Mouse (Mus musculus) central nervous system, embryonic 14 days (tissue): ENCODE data around the gene Hsd3b2. TPM values are rescaled to one million over a fixed set of nuclear protein-coding genes. Genes with fewer than 3 reads are reported as not detected.

Source experiments
- polyA plus RNA-seq: library from polyadenylated mRNA; depleted of rRNA; stranded (reverse); fragments of >200 nt; gene quantifications from 2 replicates; pipeline ENCODE4 v1.2.3, GENCODE M21; 2012; rRNA removed

Hsd3b2 gene
- polyA plus RNA-seq, result 0.03 and 0.04 TPM in 2 replicates

DNA sequence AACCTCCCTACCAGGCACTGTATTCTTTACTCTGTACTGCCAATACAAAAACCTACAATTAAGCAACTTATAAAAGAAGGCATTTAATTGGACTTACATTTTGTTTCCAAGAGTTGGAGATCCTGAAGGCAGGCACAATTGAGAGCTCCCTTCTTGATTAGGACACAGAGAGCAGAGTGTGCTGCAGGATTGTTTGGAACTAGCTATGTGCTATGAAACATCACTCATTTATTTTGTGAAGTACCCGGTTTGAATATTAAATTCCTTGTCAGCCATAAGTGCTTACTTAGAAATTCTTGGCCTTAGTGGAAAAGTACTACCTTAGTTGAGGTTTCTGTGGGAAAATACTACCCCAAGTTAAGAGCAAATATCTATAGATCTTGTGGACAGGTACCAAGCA, at the start of gene Hsd3b2:
Gene Hsd3b2, minus strand, starts transcription at position 168 of the 400 bp plus-strand sequence.

Other genes starting within 250 kb of the Hsd3b2 start
- gene Hsd3b4, start 214.0 kb downstream of the Hsd3b2 start, polyA plus RNA-seq, result not detected in 2 replicates
- gene Gm10681, start 135.7 kb downstream of the Hsd3b2 start, polyA plus RNA-seq, result not detected in 2 replicates
- not detected in 2 replicates for gene Hsd3b5, start 94.3 kb downstream of the Hsd3b2 start, polyA plus RNA-seq
- not detected in 2 replicates for gene Hsd3b3, start 38.6 kb upstream of the Hsd3b2 start, polyA plus RNA-seq
- 0.66 and 0.95 TPM in 2 replicates for gene Hsd3b6, start 89.9 kb upstream of the Hsd3b2 start, polyA plus RNA-seq
- gene Hsd3b1, start 135.3 kb upstream of the Hsd3b2 start, polyA plus RNA-seq, result not detected in 2 replicates
- not detected in 2 replicates for gene Hao2, start 168.7 kb upstream of the Hsd3b2 start, polyA plus RNA-seq